ENCODE assay signal across 15 mouse cellular contexts in genomic region chr3:145337161-145337560, GRCm38 (mm10). TPM values are rescaled to one million over a fixed set of nuclear protein-coding genes. Genes with fewer than 3 reads are reported as not detected.
A peak's percentile ranks its signal among the peaks of the same experiment; 100 is the strongest.
DNase-seq lines count a peak whose midpoint lies in the region; ATAC-seq and TF ChIP-seq lines count a peak whose summit lies in the region.
"Had no signal": no experiment of that assay in that cellular context is flagged by ENCODE, and none has a peak within 500 bp of the region (broad histone marks: within the 10 kb centered on the region; RNA-seq: fewer than 3 reads in every experiment).

No protein-coding gene starts in this region.

- no peak overlapping the region for H3K4me3 ChIP-seq in cerebellum, adult 2 months (replicated peaks; ENCODE audit: insufficient read depth, low read depth, low read length)
- H3K4me3 ChIP-seq: myocyte had no signal

- no peak for TF ChIP-seq POLR2A in cerebellum, adult 2 months (IDR thresholded peaks at IDR 0.05; ENCODE audit: borderline replicate concordance, insufficient read depth, low read length)

- no peaks in the 10 kb centered on the region for H3K27me3 ChIP-seq in cerebellum, adult 2 months (ENCODE audit: control insufficient read depth, insufficient read depth, low read length)

- TF ChIP-seq CTCF in cerebellum, adult 2 months (IDR thresholded peaks at IDR 0.05; ENCODE audit: borderline replicate concordance, insufficient read depth, low read depth, low read length): no peak

- no peak for ATAC-seq in frontal cortex, adult (ENCODE audit: low TSS enrichment)
- ATAC-seq: forebrain, postnatal 0 days had no signal

- H3K4me1 ChIP-seq in cerebellum, adult 2 months (ENCODE audit: control insufficient read depth, insufficient read depth, low read length): no peaks in the 10 kb centered on the region; the same call in 1 of the 2 replicates

- no peak overlapping the region for H3K27ac ChIP-seq in cerebellum, adult 2 months (ENCODE audit: insufficient read depth, low read length)

- peak; percentile 40 to 41 for DNase-seq in cerebellum, postnatal 10 days
- DNase-seq in cerebellum, adult 2 months: no peak
- peak; percentile 44 for DNase-seq in kidney, postnatal 10 days
- DNase-seq in kidney, adult 11 months: no peak
- peak; percentile 35 for DNase-seq in retina, postnatal 1 day
- DNase-seq in retina, embryonic 14.5 days (ENCODE audit: low spot score): no peak
- DNase-seq in retina, postnatal 7 days (ENCODE audit: low read depth, low spot score): peak; percentile 24
- DNase-seq: cerebellum, adult 11-12 months; forebrain, postnatal 0 days; gastrocnemius, postnatal 14 days; heart, postnatal 14 days; thymus, postnatal 25 days had no signal

- 67% methylated on average over 2 of the region's 2 CpGs for WGBS in cerebellum, adult 2 months

RNA-seq across cellular contexts. Expression of gene Col24a1, which starts 44.9 kb away (rescaled TPM):
- 2.2 and 3.0 TPM in 2 replicates for polyA plus RNA-seq in cerebellum, adult 2 months (2012; rRNA removed)
- polyA plus RNA-seq: spleen, adult 2 months had no signal

Comparison
In these comparisons a context has a peak if more than half of its experiments do, and no peak if none do; other contexts are left out.
1. DNase-seq: peak in cerebellum, postnatal 10 days (2 of 2), kidney, postnatal 10 days (single experiment), retina, postnatal 1 day (single experiment) and retina, postnatal 7 days (single experiment); none in cerebellum, adult 2 months (0 of 2), kidney, adult 11 months (single experiment) and retina, embryonic 14.5 days (single experiment).